Mouse (Mus musculus) gonadal fat pad, adult 2 months (tissue): ENCODE measurements around the gene Aldh4a1. TPM values are rescaled to one million over a fixed set of nuclear protein-coding genes. Genes with fewer than 3 reads are reported as not detected.

Source experiments
- DNase-seq: peaks from one replicate; pipeline ENCODE4 v3.0.0-alpha.2; 2012; ENCODE audit warnings: low read depth
- polyA plus RNA-seq: library from polyadenylated mRNA; depleted of rRNA; stranded (reverse); fragments of >200 nt; gene quantifications from 2 replicates; pipeline ENCODE4 v1.2.3, GENCODE M21; 2012

The Aldh4a1 gene
- polyA plus RNA-seq, 1 experiment = 68.8 TPM

GRCm38 (mm10) chr4:139619765-139620164 lies 2.9 kb upstream of the Aldh4a1 start:
- DNase-seq = no peak

GRCm38 (mm10) chr4:139623434-139624115 lies 909 bp downstream of the Aldh4a1 start:
- no peak for DNase-seq

GRCm38 (mm10) chr4:139624116-139624489 lies 1.4 kb downstream of the Aldh4a1 start:
- DNase-seq = no peak

GRCm38 (mm10) chr4:139624706-139625105 lies 2.0 kb downstream of the Aldh4a1 start:
- DNase-seq = no peak

GRCm38 (mm10) chr4:139627361-139627760 lies 4.7 kb downstream of the Aldh4a1 start:
- DNase-seq = no peak

GRCm38 (mm10) chr4:139630171-139630570 lies 7.5 kb downstream of the Aldh4a1 start:
- DNase-seq = no peak

- DNase-seq = no peak
Measured at GRCm38 (mm10) chr4:139631141-139631540, 8.5 kb downstream of the Aldh4a1 start.

- no peak for DNase-seq
Measured at GRCm38 (mm10) chr4:139631569-139632253, 9.0 kb downstream of the Aldh4a1 start.

- DNase-seq = no peak
Measured at GRCm38 (mm10) chr4:139632254-139632580, 9.6 kb downstream of the Aldh4a1 start.

GRCm38 (mm10) chr4:139636373-139636772 lies 13.7 kb downstream of the Aldh4a1 start:
- DNase-seq = no peak

- DNase-seq = no peak
Measured at GRCm38 (mm10) chr4:139637847-139638246, 15.2 kb downstream of the Aldh4a1 start.

- no peak for DNase-seq
Measured at GRCm38 (mm10) chr4:139638356-139638755, 15.7 kb downstream of the Aldh4a1 start.

GRCm38 (mm10) chr4:139639801-139640200 lies 17.1 kb downstream of the Aldh4a1 start:
- no peak for DNase-seq

GRCm38 (mm10) chr4:139640333-139640732 lies 17.7 kb downstream of the Aldh4a1 start:
- DNase-seq = no peak

- DNase-seq = no peak
Measured at GRCm38 (mm10) chr4:139640775-139641174, 18.1 kb downstream of the Aldh4a1 start.

GRCm38 (mm10) chr4:139641829-139642425 lies 19.3 kb downstream of the Aldh4a1 start:
- DNase-seq = no peak

GRCm38 (mm10) chr4:139643972-139644371 lies 21.3 kb downstream of the Aldh4a1 start:
- no peak for DNase-seq

GRCm38 (mm10) chr4:139646916-139647315 lies 24.2 kb downstream of the Aldh4a1 start:
- no peak for DNase-seq

- DNase-seq = no peak
Measured at GRCm38 (mm10) chr4:139650086-139650743, 27.5 kb downstream of the Aldh4a1 start.

GRCm38 (mm10) chr4:139650907-139651306 lies 28.2 kb downstream of the Aldh4a1 start:
- no peak for DNase-seq

- no peak for DNase-seq
Measured at GRCm38 (mm10) chr4:139653238-139653637, 30.6 kb downstream of the Aldh4a1 start, which contains the start of gene Tas1r2. Tas1r2 (plus strand) TSS chr4:139653538.

- DNase-seq = no peak
Measured at GRCm38 (mm10) chr4:139661897-139662296, 39.2 kb downstream of the Aldh4a1 start.

- DNase-seq = no peak
Measured at GRCm38 (mm10) chr4:139667632-139668031, 45.0 kb downstream of the Aldh4a1 start.
